Mouse (Mus musculus): ENCODE measurements around the gene Keg1. TPM values are rescaled to one million over a fixed set of nuclear protein-coding genes. Genes with fewer than 3 reads are reported as not detected.
"Not testable (repeated sequence)": the region's sequence is repeated elsewhere in the genome, so short reads cannot be mapped to it uniquely, and the experiment has no call there.

The Keg1 gene
- polyA plus RNA-seq, 1 experiment from 2014 or later: not detected

DNA sequence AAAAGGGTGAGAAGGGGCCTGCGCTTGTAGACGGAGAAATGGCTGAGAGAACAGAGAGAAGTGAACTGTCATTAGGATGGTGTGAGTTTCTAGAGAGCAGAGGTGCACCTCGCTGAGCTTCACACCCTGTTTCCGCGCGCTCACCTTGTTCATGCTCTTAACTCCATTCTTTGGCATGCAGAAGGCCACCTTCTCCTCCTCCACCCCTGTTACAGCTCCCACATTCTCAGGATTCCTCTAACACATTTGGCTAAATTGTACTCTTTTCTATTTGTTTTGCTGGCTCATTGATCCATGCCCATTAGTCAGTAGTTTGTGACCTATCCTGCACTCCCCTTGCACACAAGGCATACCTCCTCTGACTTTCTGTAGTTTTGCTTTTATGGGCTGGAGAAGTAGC is 23.6 kb downstream of the Keg1 start:
- no peaks in the 10 kb centered on the region for H3K9me3 ChIP-seq
- ATAC-seq (ENCODE audit: insufficient number of reproducible peaks, insufficient read depth, low FRiP score, low TSS enrichment, low read depth): no peak
- H3K4me1 ChIP-seq (replicated peaks): no peaks in the 10 kb centered on the region

DNA sequence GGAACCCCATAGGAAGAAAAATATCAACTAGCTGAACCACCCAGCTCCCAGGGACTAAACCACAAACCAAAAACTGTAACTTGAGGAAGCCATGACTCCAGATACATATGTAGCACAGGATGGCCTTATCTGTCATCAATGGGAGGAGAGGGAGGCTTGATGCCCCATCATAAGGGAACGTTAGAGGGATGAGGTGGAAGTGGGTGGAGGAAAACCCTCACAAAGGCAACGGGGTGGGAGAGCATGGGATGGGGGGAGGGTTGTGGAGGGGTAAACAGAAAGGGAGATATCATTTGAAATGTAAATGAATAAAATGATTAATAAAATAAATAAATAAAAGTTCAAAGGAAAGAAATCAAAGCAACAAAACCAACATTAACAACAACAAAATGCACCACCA is 24.9 kb downstream of the Keg1 start:
- no peak overlapping the region for H3K27ac ChIP-seq
- H3K4me1 ChIP-seq (replicated peaks): no peaks in the 10 kb centered on the region
- no peaks in the 10 kb centered on the region for H3K27me3 ChIP-seq
- 86% methylated on average over 2 of the region's 2 CpGs for WGBS
- no peak for ATAC-seq (ENCODE audit: insufficient number of reproducible peaks, insufficient read depth, low FRiP score, low TSS enrichment, low read depth)
- H3K36me3 ChIP-seq: no peaks in the 10 kb centered on the region
- H3K4me3 ChIP-seq (replicated peaks): no peak overlapping the region
- no peak overlapping the region for H3K9ac ChIP-seq (replicated peaks)
- no peak overlapping the region for H3K4me2 ChIP-seq
- no peaks in the 10 kb centered on the region for H3K9me3 ChIP-seq

More for the DNA sequence above, 23.6 kb downstream of the Keg1 start:
- H3K36me3 ChIP-seq: no peaks in the 10 kb centered on the region
- H3K27me3 ChIP-seq: no peaks in the 10 kb centered on the region
- H3K27ac ChIP-seq: no peak overlapping the region
- no peak overlapping the region for H3K9ac ChIP-seq (replicated peaks)
- H3K4me2 ChIP-seq: no peak overlapping the region
- no peak overlapping the region for H3K4me3 ChIP-seq (replicated peaks)
- WGBS: 86% methylated on average over 6 of the region's 6 CpGs

DNA sequence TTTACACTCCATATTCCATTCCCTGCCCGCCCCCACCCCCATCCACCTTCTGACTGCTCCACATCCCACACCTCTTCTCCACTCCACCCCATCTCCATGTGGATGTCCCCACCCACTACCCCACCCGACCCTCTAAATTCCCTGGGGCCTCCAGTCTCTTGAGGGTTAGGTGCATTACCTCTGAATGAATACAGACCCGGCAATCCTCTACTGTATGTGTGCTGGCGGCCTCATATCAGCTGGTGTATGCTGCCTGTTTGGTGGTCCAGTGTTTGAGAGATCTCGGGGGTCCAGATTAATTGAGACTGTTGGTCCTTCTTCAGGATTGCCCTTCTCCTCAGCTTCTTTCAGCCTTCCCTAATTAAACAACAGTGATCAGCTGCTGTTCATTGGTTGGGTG is 25.3 kb downstream of the Keg1 start:
- not testable (repeated sequence) for H3K4me2 ChIP-seq; H3K9me3 ChIP-seq; H3K27ac ChIP-seq; H3K4me3 ChIP-seq (replicated peaks); H3K27me3 ChIP-seq; H3K4me1 ChIP-seq (replicated peaks); ATAC-seq (ENCODE audit: insufficient number of reproducible peaks, insufficient read depth, low FRiP score, low TSS enrichment, low read depth); H3K36me3 ChIP-seq; H3K9ac ChIP-seq (replicated peaks)
- 87% methylated on average over 5 of the region's 5 CpGs for WGBS

DNA sequence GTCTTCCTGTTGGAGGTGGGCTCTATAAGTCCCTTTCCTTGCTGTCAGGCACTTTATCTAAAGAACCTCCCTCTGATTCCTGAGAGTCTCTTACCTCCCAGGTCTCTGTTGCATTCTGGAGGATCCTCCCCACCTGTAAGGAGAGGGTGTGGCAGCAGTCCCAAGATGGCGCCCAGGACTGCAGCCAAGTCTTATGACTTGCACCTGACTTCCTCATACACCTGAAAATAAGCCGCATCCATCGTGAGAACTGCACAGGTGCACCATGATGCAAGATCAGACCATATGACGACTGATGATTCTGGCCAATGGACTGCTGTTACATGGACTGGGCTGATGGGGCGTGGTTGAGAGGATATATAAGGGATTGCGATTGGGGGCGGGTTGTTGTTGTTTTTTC is 26.0 kb downstream of the Keg1 start:
- not testable (repeated sequence) for H3K4me2 ChIP-seq; H3K9me3 ChIP-seq; H3K4me1 ChIP-seq (replicated peaks); H3K9ac ChIP-seq (replicated peaks); H3K27ac ChIP-seq; H3K36me3 ChIP-seq; H3K27me3 ChIP-seq; H3K4me3 ChIP-seq (replicated peaks); ATAC-seq (ENCODE audit: insufficient number of reproducible peaks, insufficient read depth, low FRiP score, low TSS enrichment, low read depth)
- 91% methylated on average over 7 of the region's 7 CpGs for WGBS

DNA sequence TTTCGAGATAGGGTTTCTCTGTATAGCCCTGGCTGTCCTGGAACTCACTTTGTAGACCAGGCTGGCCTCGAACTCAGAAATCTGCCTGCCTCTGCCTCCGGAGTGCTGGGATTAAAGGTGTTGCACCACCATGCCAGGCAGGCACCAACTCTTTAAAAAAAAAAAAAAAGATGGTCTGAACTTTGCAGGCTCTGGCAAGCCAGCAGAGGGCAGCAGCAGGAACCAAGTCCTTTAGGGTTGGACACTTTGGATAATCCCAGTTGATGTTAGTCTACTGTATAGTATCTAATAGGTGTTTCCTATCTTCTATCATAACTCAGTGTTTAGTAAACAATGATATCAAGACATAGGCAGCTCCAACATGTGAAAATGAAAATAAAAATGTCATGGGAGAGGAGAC is 26.7 kb downstream of the Keg1 start:
- Histone ChIP-seq H3K36me3 (no peaks in the 10 kb centered on the region), H3K4me3 (replicated peaks) (no peak overlapping the region), H3K4me2 (no peak overlapping the region), H3K9me3 (no peaks in the 10 kb centered on the region), H3K4me1 (replicated peaks) (no peaks in the 10 kb centered on the region), H3K27ac (no peak overlapping the region), H3K9ac (replicated peaks) (no peak overlapping the region), H3K27me3 (no peaks in the 10 kb centered on the region)
- WGBS: 83% methylated on average over 2 of the region's 3 CpGs
- no peak for ATAC-seq (ENCODE audit: insufficient number of reproducible peaks, insufficient read depth, low FRiP score, low TSS enrichment, low read depth)

DNA sequence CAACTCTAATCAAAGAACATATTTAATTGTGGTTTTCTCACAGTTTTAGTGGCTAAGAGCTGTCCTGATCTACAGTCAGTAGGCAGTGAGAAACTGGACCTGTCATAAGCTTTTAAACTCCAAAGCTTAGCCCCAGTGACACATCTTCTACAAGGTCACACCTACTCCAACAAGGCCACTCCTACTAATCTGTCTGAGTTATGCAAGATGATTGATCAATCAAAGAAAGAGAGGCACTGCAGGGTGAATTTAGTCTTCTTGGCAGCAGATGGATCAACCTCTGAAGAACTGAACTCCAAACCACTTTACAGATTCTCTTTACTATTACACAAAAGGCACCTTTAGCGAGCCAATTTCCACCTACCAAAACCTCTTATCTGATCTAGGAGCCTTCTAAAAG is 30.3 kb downstream of the Keg1 start:
- H3K4me3 ChIP-seq (replicated peaks): no peak overlapping the region
- WGBS: 78% methylated on average over 1 of the region's 1 CpGs
- no peak overlapping the region for H3K9ac ChIP-seq (replicated peaks)
- H3K27me3 ChIP-seq: no peaks in the 10 kb centered on the region
- ATAC-seq (ENCODE audit: insufficient number of reproducible peaks, insufficient read depth, low FRiP score, low TSS enrichment, low read depth): no peak
- H3K4me1 ChIP-seq (replicated peaks): no peaks in the 10 kb centered on the region
- H3K4me2 ChIP-seq: no peak overlapping the region
- no peaks in the 10 kb centered on the region for H3K36me3 ChIP-seq
- H3K9me3 ChIP-seq: no peaks in the 10 kb centered on the region
- no peak overlapping the region for H3K27ac ChIP-seq

DNA sequence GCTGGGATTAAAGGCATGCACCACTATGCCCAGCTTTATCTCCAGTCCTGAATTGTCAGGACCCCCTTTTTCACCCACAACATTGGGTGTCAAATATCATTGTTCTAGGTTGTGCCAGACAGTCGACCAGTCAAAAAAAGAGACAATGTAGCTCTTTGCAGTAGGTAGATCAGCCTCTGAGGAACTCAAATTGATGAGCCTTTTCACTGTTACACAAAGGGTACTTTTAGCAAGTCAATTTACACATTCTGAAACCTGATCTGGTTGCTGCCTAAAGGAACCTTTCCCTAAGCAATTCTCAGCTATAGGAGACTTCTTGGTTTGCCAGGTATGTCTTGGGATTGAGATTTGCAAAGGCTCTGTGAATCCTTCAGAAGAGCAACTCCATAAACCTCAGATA is 35.5 kb downstream of the Keg1 start:
- H3K9ac ChIP-seq (replicated peaks): no peak overlapping the region
- H3K4me3 ChIP-seq (replicated peaks): no peak overlapping the region
- H3K9me3 ChIP-seq: no peaks in the 10 kb centered on the region
- no peak overlapping the region for H3K27ac ChIP-seq
- ATAC-seq (ENCODE audit: insufficient number of reproducible peaks, insufficient read depth, low FRiP score, low TSS enrichment, low read depth): no peak
- no peaks in the 10 kb centered on the region for H3K36me3 ChIP-seq
- H3K27me3 ChIP-seq: no peaks in the 10 kb centered on the region
- 77% methylated on average over 1 of the region's 1 CpGs for WGBS
- no peak overlapping the region for H3K4me2 ChIP-seq
- no peaks in the 10 kb centered on the region for H3K4me1 ChIP-seq (replicated peaks)

DNA sequence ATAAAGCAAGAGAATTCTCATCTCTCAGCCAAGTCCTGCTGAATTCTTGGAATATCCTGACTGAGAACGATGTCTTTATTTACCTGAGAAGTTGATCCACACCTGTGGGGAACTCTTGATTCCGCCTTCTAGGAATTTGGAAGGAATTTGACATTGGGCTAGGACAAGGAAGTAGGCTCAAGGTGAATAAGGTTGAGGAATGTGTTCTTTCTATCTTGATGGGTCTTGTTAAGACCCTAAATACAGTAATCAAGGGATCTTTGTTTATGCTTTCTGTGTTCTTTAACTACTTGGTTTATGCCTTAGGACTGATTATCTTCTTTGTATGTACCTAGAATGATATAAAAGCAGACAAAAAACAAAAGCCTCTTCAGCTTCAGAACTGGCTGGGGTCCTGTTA is 36.4 kb downstream of the Keg1 start:
- Histone ChIP-seq H3K4me2 (no peak overlapping the region), H3K27me3 (no peaks in the 10 kb centered on the region), H3K4me1 (replicated peaks) (no peaks in the 10 kb centered on the region), H3K27ac (no peak overlapping the region), H3K9ac (replicated peaks) (no peak overlapping the region), H3K9me3 (no peaks in the 10 kb centered on the region), H3K4me3 (replicated peaks) (no peak overlapping the region), H3K36me3 (no peaks in the 10 kb centered on the region)
- ATAC-seq (ENCODE audit: insufficient number of reproducible peaks, insufficient read depth, low FRiP score, low TSS enrichment, low read depth): no peak
- 84% methylated on average over 2 of the region's 2 CpGs for WGBS

DNA sequence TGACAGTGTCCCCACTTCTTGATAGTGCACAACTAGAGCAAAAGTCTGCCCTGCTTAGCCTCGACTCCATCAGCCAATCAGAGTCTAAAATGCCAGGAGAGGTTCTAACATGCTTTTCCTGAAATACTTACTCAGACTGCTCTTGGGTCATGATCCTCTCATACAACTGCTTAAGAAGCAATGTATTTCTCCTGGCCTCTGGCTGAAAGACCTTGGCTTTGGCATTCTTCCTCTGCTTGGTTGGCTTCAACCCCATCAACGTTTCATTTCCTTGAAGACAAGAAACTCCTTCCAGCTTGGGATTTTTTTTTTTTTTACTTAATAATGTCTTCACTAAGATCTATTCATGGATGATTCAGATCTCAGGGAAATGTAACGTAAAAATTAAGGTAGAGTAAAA is 60.7 kb downstream of the Keg1 start:
- Histone ChIP-seq H3K4me2 (no peak overlapping the region), H3K4me1 (replicated peaks) (no peaks in the 10 kb centered on the region), H3K36me3 (0 out of 2 replicates have a peak, but pooled peaks cover 3% of the 10 kb centered on the region), H3K27me3 (no peaks in the 10 kb centered on the region), H3K27ac (no peak overlapping the region), H3K9me3 (no peaks in the 10 kb centered on the region), H3K4me3 (replicated peaks) (no peak overlapping the region), H3K9ac (replicated peaks) (no peak overlapping the region)
- no peak for ATAC-seq (ENCODE audit: insufficient number of reproducible peaks, insufficient read depth, low FRiP score, low TSS enrichment, low read depth)
- 82% methylated on average over 3 of the region's 3 CpGs for WGBS

DNA sequence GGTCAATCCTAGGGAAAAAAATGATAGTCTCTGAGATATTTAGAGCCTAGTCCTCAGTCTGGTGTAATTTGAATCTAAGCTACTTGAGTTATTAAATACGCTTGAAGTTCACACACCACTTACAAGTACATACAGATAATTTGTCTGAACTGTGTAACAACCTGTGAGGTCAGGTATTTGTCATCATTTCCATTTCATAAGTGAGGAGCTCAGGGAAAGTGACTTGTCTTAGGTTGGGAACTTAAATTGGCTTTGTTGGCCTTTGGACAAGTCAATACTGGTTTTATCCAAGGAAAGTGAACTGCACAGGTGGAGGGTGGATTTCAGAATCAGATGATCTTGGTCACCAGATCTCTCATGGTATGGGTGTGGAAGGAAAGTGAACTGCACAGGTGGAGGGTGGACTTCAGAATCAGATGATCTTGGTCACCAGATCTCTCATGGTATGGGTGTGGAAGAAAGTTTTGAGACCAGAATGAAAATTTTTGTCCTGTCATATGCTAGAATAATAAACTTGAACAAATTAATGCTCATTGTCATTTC is 63.4 kb downstream of the Keg1 start:
- Histone ChIP-seq H3K36me3 (peaks cover 24% of the 10 kb centered on the region), H3K4me3 (replicated peaks) (no peak overlapping the region), H3K27ac (no peak overlapping the region), H3K9me3 (no peaks in the 10 kb centered on the region), H3K4me1 (replicated peaks) (no peaks in the 10 kb centered on the region), H3K9ac (replicated peaks) (no peak overlapping the region), H3K4me2 (no peak overlapping the region), H3K27me3 (no peaks in the 10 kb centered on the region)
- ATAC-seq (ENCODE audit: insufficient number of reproducible peaks, insufficient read depth, low FRiP score, low TSS enrichment, low read depth): no peak
- 93% methylated on average over 1 of the region's 1 CpGs for WGBS

DNA sequence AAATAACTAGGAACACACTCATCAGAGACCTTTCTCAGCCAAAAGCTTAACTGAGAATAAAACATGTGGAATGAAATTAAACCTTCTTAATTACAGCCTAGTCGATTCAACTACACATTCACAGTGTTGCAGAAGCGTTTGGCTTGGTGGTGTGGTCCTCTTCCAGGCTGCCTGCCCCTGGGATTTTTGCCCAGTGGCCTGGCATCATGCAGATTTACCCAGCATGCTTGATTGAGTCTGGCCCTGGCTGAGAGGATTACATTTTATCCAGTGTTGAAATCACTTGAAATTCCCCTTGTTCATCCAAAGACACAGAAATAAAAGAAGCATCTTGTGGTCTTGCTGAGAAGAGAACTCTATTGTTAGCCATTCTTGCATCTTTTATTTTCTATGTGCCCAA is 64.1 kb downstream of the Keg1 start:
- Histone ChIP-seq H3K4me2 (no peak overlapping the region), H3K36me3 (peaks cover 30% of the 10 kb centered on the region), H3K9ac (replicated peaks) (no peak overlapping the region), H3K27me3 (no peaks in the 10 kb centered on the region), H3K4me3 (replicated peaks) (no peak overlapping the region), H3K27ac (no peak overlapping the region), H3K4me1 (replicated peaks) (no peaks in the 10 kb centered on the region), H3K9me3 (no peaks in the 10 kb centered on the region)
- WGBS: 71% methylated on average over 2 of the region's 2 CpGs
- no peak for ATAC-seq (ENCODE audit: insufficient number of reproducible peaks, insufficient read depth, low FRiP score, low TSS enrichment, low read depth)

DNA sequence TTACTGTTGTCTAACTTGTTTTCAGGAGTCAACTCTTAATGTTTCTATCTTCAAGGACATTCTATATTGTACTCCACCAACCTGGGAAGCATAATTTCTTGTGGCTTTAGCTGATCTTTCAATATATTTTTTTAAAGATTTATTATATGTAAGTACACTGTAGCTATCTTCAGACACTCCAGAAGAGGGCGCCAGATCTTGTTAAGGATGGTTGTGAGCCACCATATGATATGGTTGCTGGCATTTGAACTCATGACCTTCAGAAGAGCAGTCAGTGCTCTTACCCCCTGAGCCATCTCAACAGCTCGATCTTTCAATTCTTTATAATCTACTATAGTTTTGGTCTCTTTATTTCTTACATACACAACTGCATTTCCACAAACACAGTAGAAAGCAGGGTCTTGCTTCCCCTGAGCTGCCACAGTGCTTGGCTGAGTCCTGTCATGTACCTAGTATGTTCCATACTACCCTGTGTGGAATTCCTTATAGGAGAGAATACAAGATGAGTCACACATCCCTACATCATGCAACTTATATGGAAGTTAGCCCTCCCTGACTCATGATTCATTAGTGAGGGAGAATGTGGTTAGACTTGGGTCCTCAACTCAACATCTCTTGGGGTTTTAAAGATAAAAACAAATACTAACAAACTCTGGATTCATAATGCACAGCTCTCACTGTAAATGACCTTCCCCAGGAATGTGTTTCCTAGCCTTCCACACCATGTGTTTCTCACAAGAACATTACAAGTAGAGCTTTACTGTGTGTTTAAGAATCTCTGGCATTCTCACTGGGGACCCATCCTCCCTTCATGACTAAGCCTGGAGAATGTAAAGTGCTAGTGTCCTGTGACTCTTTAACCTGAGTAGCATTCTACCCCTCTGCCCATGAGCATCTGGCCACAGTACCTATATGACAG is 66.9 kb downstream of the Keg1 start:
- WGBS: 57% methylated on average over 2 of the region's 2 CpGs

More for the DNA sequence above, 66.9 kb downstream of the Keg1 start:
- Histone ChIP-seq H3K9ac (replicated peaks) (no peak overlapping the region), H3K4me3 (replicated peaks) (no peak overlapping the region), H3K27me3 (no peaks in the 10 kb centered on the region), H3K4me1 (replicated peaks) (no peaks in the 10 kb centered on the region), H3K36me3 (peaks cover 47% of the 10 kb centered on the region), H3K4me2 (no peak overlapping the region), H3K27ac (no peak overlapping the region), H3K9me3 (no peaks in the 10 kb centered on the region)
- no peak for ATAC-seq (ENCODE audit: insufficient number of reproducible peaks, insufficient read depth, low FRiP score, low TSS enrichment, low read depth)

Data from limb, embryonic 12.5 days (tissue).